Mouse (Mus musculus) cerebellum, adult 2 months (tissue): ENCODE data around the gene Timm23.

Experiments used
- CTCF ChIP-seq: fragments of 200-500 bp; IDR thresholded peaks from 2 replicates; pipeline ENCODE4 v1.5.1; 2011; ENCODE audit warnings: low read depth, mild to moderate bottlenecking, control low read depth, low read length, moderate library complexity, borderline replicate concordance; ENCODE audit not compliant: insufficient read depth
- POLR2A ChIP-seq: fragments of 200-500 bp; IDR thresholded peaks from 2 replicates; pipeline ENCODE4 v1.6.1; 2011; ENCODE audit warnings: low read length, control low read depth, borderline replicate concordance; ENCODE audit not compliant: insufficient read depth

GRCm38 (mm10) chr14:32146578-32146977, 55.1 kb downstream of the Timm23 start:
- TF ChIP-seq POLR2A (no peak), CTCF (no peak)
